Mouse (Mus musculus): ENCODE measurements around the gene Trib2. TPM values are rescaled to one million over a fixed set of nuclear protein-coding genes. Genes with fewer than 3 reads are reported as not detected.

The Trib2 gene
- polyA plus RNA-seq, 1 experiment from 2014 or later: 55.5 TPM

GRCm38 (mm10) chr12:15761453-15762116, 55.1 kb downstream of the Trib2 start:
- 75% methylated on average over 8 of the region's 8 CpGs for WGBS
- H3K4me2 ChIP-seq (ENCODE audit: low read length): no peak overlapping the region

GRCm38 (mm10) chr12:15760684-15761083, 56.0 kb downstream of the Trib2 start:
- ATAC-seq (ENCODE audit: insufficient number of reproducible peaks, insufficient read depth, low FRiP score, low read depth): no peak
- WGBS: 74% methylated on average over 4 of the region's 4 CpGs
- Histone ChIP-seq H3K4me3 (ENCODE audit: control insufficient read depth in 1 of 2, insufficient read depth in 1 of 2, low read depth in 1 of 2, low read length in 2 of 2) (no peak overlapping the region), H3K27me3 (ENCODE audit: control insufficient read depth, insufficient read depth, low read length) (no peaks in the 10 kb centered on the region), H3K4me2 (ENCODE audit: low read length) (no peak overlapping the region), H3K9me3 (ENCODE audit: control insufficient read depth, low read length) (no peaks in the 10 kb centered on the region), H3K4me1 (ENCODE audit: control insufficient read depth in 2 of 2, insufficient read depth in 2 of 2, low read length in 2 of 2) (peaks cover 3 to 5% of the 10 kb centered on the region in 2 experiments; a peak in 2 of 4 replicates), H3K9ac (ENCODE audit: low read length) (no peak overlapping the region), H3K27ac (replicated peaks in 1 of 2; ENCODE audit: control insufficient read depth in 1 of 2, insufficient read depth in 1 of 2, low read depth in 2 of 2, low read length in 2 of 2) (no peak overlapping the region), H3K36me3 (ENCODE audit: control insufficient read depth, insufficient read depth, low read length) (no peaks in the 10 kb centered on the region)

More at GRCm38 (mm10) chr12:15761453-15762116, 55.1 kb downstream of the Trib2 start:
- Histone ChIP-seq H3K4me1 (ENCODE audit: control insufficient read depth in 2 of 2, insufficient read depth in 2 of 2, low read length in 2 of 2) (peaks cover 3 to 5% of the 10 kb centered on the region in 2 experiments; a peak in 2 of 4 replicates), H3K36me3 (ENCODE audit: control insufficient read depth, insufficient read depth, low read length) (no peaks in the 10 kb centered on the region), H3K9ac (ENCODE audit: low read length) (no peak overlapping the region), H3K9me3 (ENCODE audit: control insufficient read depth, low read length) (no peaks in the 10 kb centered on the region), H3K27ac (replicated peaks in 1 of 2; ENCODE audit: control insufficient read depth in 1 of 2, insufficient read depth in 1 of 2, low read depth in 2 of 2, low read length in 2 of 2) (no peak overlapping the region), H3K4me3 (ENCODE audit: control insufficient read depth in 1 of 2, insufficient read depth in 1 of 2, low read depth in 1 of 2, low read length in 2 of 2) (no peak overlapping the region), H3K27me3 (ENCODE audit: control insufficient read depth, insufficient read depth, low read length) (no peaks in the 10 kb centered on the region)
- ATAC-seq (ENCODE audit: insufficient number of reproducible peaks, insufficient read depth, low FRiP score, low read depth): no peak

- Histone ChIP-seq H3K36me3 (ENCODE audit: control insufficient read depth, insufficient read depth, low read length) (no peaks in the 10 kb centered on the region), H3K4me2 (ENCODE audit: low read length) (no peak overlapping the region), H3K4me1 (ENCODE audit: control insufficient read depth in 2 of 2, insufficient read depth in 2 of 2, low read length in 2 of 2) (peaks cover 0 to 3% of the 10 kb centered on the region in 2 experiments; a peak in 1 of 4 replicates), H3K9me3 (ENCODE audit: control insufficient read depth, low read length) (no peaks in the 10 kb centered on the region), H3K27me3 (ENCODE audit: control insufficient read depth, insufficient read depth, low read length) (no peaks in the 10 kb centered on the region), H3K27ac (replicated peaks in 1 of 2; ENCODE audit: control insufficient read depth in 1 of 2, insufficient read depth in 1 of 2, low read depth in 2 of 2, low read length in 2 of 2) (no peak overlapping the region), H3K9ac (ENCODE audit: low read length) (no peak overlapping the region), H3K4me3 (ENCODE audit: control insufficient read depth in 1 of 2, insufficient read depth in 1 of 2, low read depth in 1 of 2, low read length in 2 of 2) (no peak overlapping the region)
- 57% methylated on average over 2 of the region's 2 CpGs for whole genome bisulfite sequencing
- ATAC-seq (ENCODE audit: insufficient number of reproducible peaks, insufficient read depth, low FRiP score, low read depth): no peak
These were observed 57.9 kb downstream of the Trib2 start for GRCm38 (mm10) chr12:15758866-15759265.

GRCm38 (mm10) chr12:15757351-15757750, 59.4 kb downstream of the Trib2 start:
- no peaks in the 10 kb centered on the region for H3K27me3 ChIP-seq (ENCODE audit: control insufficient read depth, insufficient read depth, low read length)
- no peaks in the 10 kb centered on the region for H3K9me3 ChIP-seq (ENCODE audit: control insufficient read depth, low read length)
- no peak for ATAC-seq (ENCODE audit: insufficient number of reproducible peaks, insufficient read depth, low FRiP score, low read depth)
- H3K36me3 ChIP-seq (ENCODE audit: control insufficient read depth, insufficient read depth, low read length): no peaks in the 10 kb centered on the region
- H3K4me2 ChIP-seq (ENCODE audit: low read length): no peak overlapping the region
- H3K4me3 ChIP-seq (ENCODE audit: control insufficient read depth in 1 of 2, insufficient read depth in 1 of 2, low read depth in 1 of 2, low read length in 2 of 2): no peak overlapping the region
- no peak overlapping the region for H3K27ac ChIP-seq (replicated peaks in 1 of 2; ENCODE audit: control insufficient read depth in 1 of 2, insufficient read depth in 1 of 2, low read depth in 2 of 2, low read length in 2 of 2)
- no peak overlapping the region for H3K9ac ChIP-seq (ENCODE audit: low read length)
- H3K4me1 ChIP-seq (ENCODE audit: control insufficient read depth in 2 of 2, insufficient read depth in 2 of 2, low read length in 2 of 2): peaks cover 0 to 3% of the 10 kb centered on the region in 2 experiments; a peak in 1 of 4 replicates
- whole genome bisulfite sequencing: 70% methylated on average over 8 of the region's 8 CpGs

GRCm38 (mm10) chr12:15755030-15755690, 61.6 kb downstream of the Trib2 start:
- Histone ChIP-seq H3K27me3 (ENCODE audit: control insufficient read depth, insufficient read depth, low read length) (no peaks in the 10 kb centered on the region), H3K4me3 (ENCODE audit: control insufficient read depth in 1 of 2, insufficient read depth in 1 of 2, low read depth in 1 of 2, low read length in 2 of 2) (no peak overlapping the region), H3K27ac (replicated peaks in 1 of 2; ENCODE audit: control insufficient read depth in 1 of 2, insufficient read depth in 1 of 2, low read depth in 2 of 2, low read length in 2 of 2) (no peak overlapping the region), H3K36me3 (ENCODE audit: control insufficient read depth, insufficient read depth, low read length) (no peaks in the 10 kb centered on the region), H3K4me1 (ENCODE audit: control insufficient read depth in 2 of 2, insufficient read depth in 2 of 2, low read length in 2 of 2) (no peaks in the 10 kb centered on the region), H3K9me3 (ENCODE audit: control insufficient read depth, low read length) (no peaks in the 10 kb centered on the region), H3K4me2 (ENCODE audit: low read length) (no peak overlapping the region), H3K9ac (ENCODE audit: low read length) (no peak overlapping the region)
- no peak for ATAC-seq (ENCODE audit: insufficient number of reproducible peaks, insufficient read depth, low FRiP score, low read depth)
- 72% methylated on average over 2 of the region's 2 CpGs for WGBS

GRCm38 (mm10) chr12:15754602-15755001, 62.1 kb downstream of the Trib2 start:
- no peak overlapping the region for H3K9ac ChIP-seq (ENCODE audit: low read length)
- no peak overlapping the region for H3K4me3 ChIP-seq (ENCODE audit: control insufficient read depth in 1 of 2, insufficient read depth in 1 of 2, low read depth in 1 of 2, low read length in 2 of 2)
- H3K27ac ChIP-seq (replicated peaks in 1 of 2; ENCODE audit: control insufficient read depth in 1 of 2, insufficient read depth in 1 of 2, low read depth in 2 of 2, low read length in 2 of 2): no peak overlapping the region
- 58% methylated on average over 2 of the region's 2 CpGs for WGBS
- no peak for ATAC-seq (ENCODE audit: insufficient number of reproducible peaks, insufficient read depth, low FRiP score, low read depth)
- no peaks in the 10 kb centered on the region for H3K36me3 ChIP-seq (ENCODE audit: control insufficient read depth, insufficient read depth, low read length)
- H3K27me3 ChIP-seq (ENCODE audit: control insufficient read depth, insufficient read depth, low read length): no peaks in the 10 kb centered on the region
- no peaks in the 10 kb centered on the region for H3K9me3 ChIP-seq (ENCODE audit: control insufficient read depth, low read length)
- no peak overlapping the region for H3K4me2 ChIP-seq (ENCODE audit: low read length)
- no peaks in the 10 kb centered on the region for H3K4me1 ChIP-seq (ENCODE audit: control insufficient read depth in 2 of 2, insufficient read depth in 2 of 2, low read length in 2 of 2)

GRCm38 (mm10) chr12:15749646-15750195, 67.0 kb downstream of the Trib2 start:
- no peaks in the 10 kb centered on the region for H3K4me1 ChIP-seq (ENCODE audit: control insufficient read depth in 2 of 2, insufficient read depth in 2 of 2, low read length in 2 of 2)
- H3K27ac ChIP-seq (replicated peaks in 1 of 2; ENCODE audit: control insufficient read depth in 1 of 2, insufficient read depth in 1 of 2, low read depth in 2 of 2, low read length in 2 of 2): no peak overlapping the region
- H3K4me3 ChIP-seq (ENCODE audit: control insufficient read depth in 1 of 2, insufficient read depth in 1 of 2, low read depth in 1 of 2, low read length in 2 of 2): no peak overlapping the region
- no peaks in the 10 kb centered on the region for H3K27me3 ChIP-seq (ENCODE audit: control insufficient read depth, insufficient read depth, low read length)
- H3K9ac ChIP-seq (ENCODE audit: low read length): no peak overlapping the region
- WGBS: 39% methylated on average over 4 of the region's 4 CpGs
- no peaks in the 10 kb centered on the region for H3K36me3 ChIP-seq (ENCODE audit: control insufficient read depth, insufficient read depth, low read length)
- no peak for ATAC-seq (ENCODE audit: insufficient number of reproducible peaks, insufficient read depth, low FRiP score, low read depth)
- no peak overlapping the region for H3K4me2 ChIP-seq (ENCODE audit: low read length)
- H3K9me3 ChIP-seq (ENCODE audit: control insufficient read depth, low read length): no peaks in the 10 kb centered on the region
